Mouse (Mus musculus) forebrain, embryonic 16.5 days (tissue): Measurements from ENCODE around the gene Upf2. TPM values are rescaled to one million over a fixed set of nuclear protein-coding genes. Genes with fewer than 3 reads are reported as not detected.

Experiments
- ATAC-seq: fragments of 200-750 bp; cut with Nextera tagmentation; 2 replicates; pipeline ENCODE4 v1.8.0; 2017; ENCODE audit warnings: mild to moderate bottlenecking, moderate library complexity
- H3K27ac ChIP-seq: fragments of 300-500 bp; sonication (generic); 2 replicates; pipeline ENCODE4 v1.5.1; 2014; ENCODE audit warnings: low read length, control low read depth
- H3K27me3 ChIP-seq: fragments of 300-500 bp; sonication (generic); replicated peaks from 2 replicates; pipeline ENCODE4 v1.6.1; 2014; ENCODE audit warnings: low read length; ENCODE audit not compliant: control insufficient read depth, insufficient read depth
- H3K36me3 ChIP-seq: fragments of 300-500 bp; sonication (generic); 2 replicates; pipeline ENCODE4 v1.6.1; 2014; ENCODE audit not compliant: control insufficient read depth, insufficient read depth
- H3K4me1 ChIP-seq: fragments of 300-500 bp; sonication (generic); replicated peaks from 2 replicates; pipeline ENCODE4 v1.6.1; 2014; ENCODE audit warnings: low read length; ENCODE audit not compliant: control insufficient read depth, insufficient read depth
- H3K4me2 ChIP-seq: fragments of 300-500 bp; sonication (generic); 2 replicates; pipeline ENCODE4 v1.6.1; 2014; ENCODE audit warnings: mild to moderate bottlenecking, low read length, control low read depth
- H3K4me3 ChIP-seq: fragments of 300-500 bp; sonication (generic); replicated peaks from 2 replicates; pipeline ENCODE4 v1.5.1; 2014; ENCODE audit warnings: mild to moderate bottlenecking, low read length, control low read depth
- H3K9ac ChIP-seq: fragments of 300-500 bp; sonication (generic); replicated peaks from 2 replicates; pipeline ENCODE4 v1.6.1; 2014; ENCODE audit warnings: low read depth, low read length, control low read depth
- H3K9me3 ChIP-seq: fragments of 300-500 bp; sonication (generic); 2 replicates; pipeline ENCODE4 v1.6.1; 2016; ENCODE audit warnings: low read length; ENCODE audit not compliant: control insufficient read depth
- WGBS: fragments of 180-500 bp; shearing (Covaris S2); extraction: QIAGEN DNeasy Blood & Tissue Kit; methylation state at CpG from one replicate; pipeline ENCODE4 v1.1.7; 2014; 5-methylcytosine and 5-hydroxymethylcytosine counted together
- polyA plus RNA-seq: library from polyadenylated mRNA; unstranded; fragments of >200 nt; fragmentation: Nextera tagmentation; extraction: Ambion mirVana; gene quantifications from 2 replicates; pipeline ENCODE4 v1.2.1, GENCODE M21; 2015

Gene Upf2
- polyA plus RNA-seq, 1 experiment from 2014 or later, result 9.4 TPM

DNA sequence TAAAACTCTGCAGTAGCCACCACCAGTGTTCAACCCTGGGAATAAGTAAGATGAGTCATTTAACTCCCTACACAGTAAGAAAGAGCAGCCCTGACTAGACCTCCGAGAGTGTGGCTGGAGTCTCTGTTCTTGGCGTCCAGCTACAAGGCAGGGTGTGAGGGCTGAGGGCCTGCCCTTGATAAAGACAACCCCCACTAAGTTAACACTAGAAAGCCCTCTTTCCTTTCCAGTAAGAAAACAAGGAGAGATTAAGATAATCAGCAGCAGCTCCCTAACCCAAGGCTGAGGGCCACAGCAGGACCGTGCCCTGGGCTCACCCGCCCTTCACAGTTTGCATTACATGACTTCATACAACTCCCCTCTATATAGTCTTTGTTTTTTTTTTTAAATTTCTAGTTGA, 97.3 kb downstream of the Upf2 start:
- H3K27me3 ChIP-seq, result no peaks in the 10 kb centered on the region
- H3K36me3 ChIP-seq, result peaks cover 23% of the 10 kb centered on the region
- H3K27ac ChIP-seq, result no peak overlapping the region
- no peaks in the 10 kb centered on the region for H3K4me1 ChIP-seq
- no peaks in the 10 kb centered on the region for H3K9me3 ChIP-seq
- no peak overlapping the region for H3K4me3 ChIP-seq
- 84% methylated on average over 4 of the region's 4 CpGs for WGBS
- no peak for ATAC-seq
- H3K9ac ChIP-seq, result no peak overlapping the region
- no peak overlapping the region for H3K4me2 ChIP-seq

DNA sequence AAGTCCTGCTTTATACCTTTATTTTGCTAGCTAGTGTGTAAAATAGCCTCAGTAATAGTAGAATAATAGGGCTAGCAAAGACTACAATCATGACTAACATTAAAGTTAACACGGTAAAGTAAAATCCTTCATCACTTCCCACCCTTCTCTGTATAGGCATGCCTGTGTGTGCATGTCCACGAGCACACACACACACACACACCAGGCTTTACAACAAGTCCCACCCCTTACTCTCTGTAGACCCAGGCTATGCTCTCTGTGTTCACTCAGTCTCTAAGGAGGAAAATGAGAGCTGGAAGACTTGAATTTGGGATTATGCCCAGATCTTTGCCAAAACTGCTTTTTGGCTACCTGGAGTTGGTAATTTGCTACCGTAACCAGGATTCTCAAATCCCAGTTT, 97.7 kb downstream of the Upf2 start:
- Histone ChIP-seq H3K4me3 (no peak overlapping the region), H3K27ac (no peak overlapping the region), H3K9ac (no peak overlapping the region), H3K27me3 (no peaks in the 10 kb centered on the region), H3K4me2 (no peak overlapping the region), H3K9me3 (no peaks in the 10 kb centered on the region), H3K4me1 (no peaks in the 10 kb centered on the region), H3K36me3 (peaks cover 23% of the 10 kb centered on the region)
- ATAC-seq, result no peak
- WGBS, result 93% methylated on average over 3 of the region's 3 CpGs

DNA sequence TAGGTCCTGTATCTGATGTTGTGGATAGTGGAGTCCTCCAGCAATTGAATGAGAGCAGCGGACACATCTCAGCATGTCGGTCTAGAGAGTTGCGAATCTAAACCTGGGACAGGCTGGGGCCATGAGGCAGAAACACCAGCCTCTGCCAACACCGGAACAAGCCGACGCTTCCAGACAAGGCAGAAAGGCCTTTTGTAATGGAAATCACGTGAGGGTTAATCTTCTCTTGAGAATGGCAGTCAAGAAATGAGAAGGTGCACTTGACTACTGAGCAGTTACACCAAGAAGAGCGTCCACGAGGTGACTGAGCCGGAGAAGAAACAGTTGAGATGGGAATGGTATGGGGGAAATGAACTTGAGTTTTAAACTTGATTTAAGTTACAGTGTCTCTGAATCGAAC, 104.2 kb downstream of the Upf2 start:
- Histone ChIP-seq H3K27ac (no peak overlapping the region), H3K4me1 (no peaks in the 10 kb centered on the region), H3K4me2 (no peak overlapping the region), H3K9me3 (no peaks in the 10 kb centered on the region), H3K4me3 (no peak overlapping the region), H3K9ac (no peak overlapping the region), H3K36me3 (peaks cover 17% of the 10 kb centered on the region), H3K27me3 (no peaks in the 10 kb centered on the region)
- ATAC-seq, result no peak
- WGBS, result 59% methylated on average over 11 of the region's 11 CpGs

DNA sequence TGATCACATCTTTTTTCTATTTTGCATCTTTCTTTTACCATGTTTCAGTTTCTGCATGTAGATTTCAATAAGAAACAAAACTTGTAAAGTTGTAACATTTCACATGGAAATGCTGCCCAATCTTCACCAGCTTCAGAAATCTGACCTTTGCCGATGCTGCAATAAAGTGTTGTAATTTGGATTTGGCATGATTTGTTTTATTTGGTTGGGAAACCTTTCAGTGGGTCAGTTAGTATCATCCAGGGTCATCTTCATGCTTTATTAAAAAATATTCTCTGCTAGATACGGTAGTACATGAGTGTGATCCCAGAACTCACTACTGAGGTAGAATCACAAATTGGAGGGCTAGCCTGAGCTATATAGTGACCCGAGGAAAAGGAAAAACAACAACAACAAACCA, 105.2 kb downstream of the Upf2 start:
- Histone ChIP-seq H3K9me3 (no peaks in the 10 kb centered on the region), H3K27me3 (no peaks in the 10 kb centered on the region), H3K36me3 (peaks cover 15% of the 10 kb centered on the region), H3K4me2 (no peak overlapping the region), H3K4me1 (no peaks in the 10 kb centered on the region), H3K27ac (no peak overlapping the region), H3K4me3 (no peak overlapping the region), H3K9ac (no peak overlapping the region)
- WGBS, result 97% methylated on average over 3 of the region's 3 CpGs
- ATAC-seq, result no peak

DNA sequence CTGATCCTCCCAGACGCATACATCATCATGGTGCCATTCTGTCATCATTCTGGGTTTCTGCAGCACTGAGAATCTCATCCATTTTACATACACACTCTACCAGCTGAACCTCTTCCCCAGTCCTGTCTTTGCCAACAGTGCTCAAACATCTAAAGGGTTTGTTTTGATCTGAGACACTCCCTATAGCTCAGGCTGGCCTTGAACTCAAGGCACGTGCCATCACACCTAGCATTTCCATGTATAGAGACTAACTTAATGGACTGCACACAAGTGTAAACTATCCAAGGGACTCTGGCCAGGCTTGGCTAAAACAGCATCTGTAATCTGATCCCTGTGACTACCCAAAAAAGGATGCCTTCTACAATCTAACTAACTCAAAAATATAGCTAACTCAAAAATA, 108.0 kb downstream of the Upf2 start:
- H3K9me3 ChIP-seq, result no peaks in the 10 kb centered on the region
- no peak overlapping the region for H3K4me3 ChIP-seq
- peaks cover 3% of the 10 kb centered on the region; the same call in 1 of the 2 replicates for H3K36me3 ChIP-seq
- H3K27me3 ChIP-seq, result no peaks in the 10 kb centered on the region
- no peak overlapping the region for H3K4me2 ChIP-seq
- H3K4me1 ChIP-seq, result no peaks in the 10 kb centered on the region
- ATAC-seq, result no peak
- H3K27ac ChIP-seq, result no peak overlapping the region
- no peak overlapping the region for H3K9ac ChIP-seq
- 83% methylated on average over 2 of the region's 2 CpGs for WGBS

DNA sequence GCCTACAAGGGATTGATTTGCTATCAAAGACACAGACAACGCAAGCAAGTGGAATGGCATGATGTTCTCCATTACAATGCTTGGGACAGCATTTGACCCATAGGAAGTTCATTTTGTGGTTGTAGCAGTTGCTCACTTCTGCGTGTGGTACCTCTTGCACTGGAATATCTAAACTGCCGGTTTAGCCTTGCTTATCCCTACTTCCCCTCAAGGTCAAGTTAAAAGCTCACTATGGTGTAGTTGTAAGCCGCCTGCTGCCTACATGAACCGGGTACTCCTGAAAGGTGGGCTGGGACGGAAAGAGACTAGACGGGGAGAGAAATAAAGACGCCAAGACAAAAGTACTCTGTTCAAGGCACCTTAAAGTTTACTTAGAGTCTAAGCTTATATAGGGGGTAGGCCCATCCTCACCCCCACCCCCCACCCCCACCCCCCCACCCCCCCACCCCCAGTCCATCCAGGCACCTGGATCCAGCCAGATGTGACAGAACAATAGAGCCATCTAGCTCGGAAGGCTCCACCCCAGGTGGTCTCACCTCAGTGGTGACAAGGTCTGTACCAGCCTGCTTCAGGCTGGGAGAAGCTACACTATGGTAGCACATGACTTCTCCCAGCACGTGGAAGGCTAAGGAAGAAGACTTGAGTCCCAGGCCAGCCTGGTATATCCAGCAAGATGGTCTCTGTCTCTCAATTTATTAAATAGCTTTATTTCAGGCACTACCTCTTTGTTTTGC, 109.0 kb downstream of the Upf2 start:
- no peaks in the 10 kb centered on the region for H3K27me3 ChIP-seq
- H3K4me2 ChIP-seq, result no peak overlapping the region
- WGBS, result 73% methylated on average over 10 of the region's 10 CpGs
- ATAC-seq, result no peak
- peaks cover 3% of the 10 kb centered on the region; the same call in 1 of the 2 replicates for H3K36me3 ChIP-seq
- H3K27ac ChIP-seq, result no peak overlapping the region
- no peaks in the 10 kb centered on the region for H3K9me3 ChIP-seq
- H3K9ac ChIP-seq, result no peak overlapping the region
- no peaks in the 10 kb centered on the region for H3K4me1 ChIP-seq
- no peak overlapping the region for H3K4me3 ChIP-seq

DNA sequence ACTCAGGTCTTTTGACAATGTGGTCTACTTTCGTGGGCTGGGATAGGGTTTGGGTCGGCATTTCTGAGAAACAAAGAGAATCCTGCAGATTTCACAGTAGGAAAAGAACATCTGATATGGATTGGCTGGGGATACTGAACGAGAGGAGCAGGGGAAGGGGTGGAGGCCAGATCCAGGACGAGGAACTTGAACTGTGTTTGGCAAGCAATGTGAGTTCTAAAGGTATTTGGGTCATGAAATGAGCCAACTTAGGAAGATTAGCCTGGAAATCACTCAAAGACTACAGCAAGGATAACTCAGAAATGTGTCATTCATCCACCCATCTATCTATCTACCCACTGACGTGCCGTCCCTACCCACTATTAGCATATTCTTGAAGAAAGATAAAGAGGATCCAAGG, 116.1 kb downstream of the Upf2 start:
- Histone ChIP-seq H3K9me3 (no peaks in the 10 kb centered on the region), H3K4me3 (no peak overlapping the region), H3K27ac (no peak overlapping the region), H3K27me3 (no peaks in the 10 kb centered on the region), H3K9ac (no peak overlapping the region), H3K4me1 (no peaks in the 10 kb centered on the region), H3K36me3 (no peaks in the 10 kb centered on the region), H3K4me2 (no peak overlapping the region)
- WGBS, result 80% methylated on average over 6 of the region's 6 CpGs
- no peak for ATAC-seq

DNA sequence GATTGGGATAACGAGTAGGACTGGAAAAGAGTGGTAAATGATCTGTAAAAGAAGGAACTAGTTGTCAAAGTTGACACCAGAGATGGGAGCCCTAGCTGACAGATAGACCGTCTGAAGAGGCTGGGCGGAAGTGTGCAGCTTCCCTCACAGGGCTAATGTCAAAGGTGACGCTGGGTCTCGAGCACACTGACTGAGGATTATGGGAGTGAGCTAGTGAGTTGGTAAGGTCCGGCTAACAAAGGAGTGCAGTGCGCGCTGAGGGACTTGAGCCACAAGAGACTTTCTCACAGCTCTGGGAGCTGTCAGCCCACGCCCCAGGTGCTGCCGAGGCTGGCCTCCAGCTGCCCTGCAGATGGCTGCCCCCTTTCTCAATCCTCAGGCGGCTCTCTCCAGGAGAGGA, 119.7 kb downstream of the Upf2 start:
- Histone ChIP-seq H3K27ac (no peak overlapping the region), H3K36me3 (no peaks in the 10 kb centered on the region), H3K4me1 (no peaks in the 10 kb centered on the region), H3K4me3 (no peak overlapping the region), H3K27me3 (no peaks in the 10 kb centered on the region), H3K9ac (no peak overlapping the region), H3K9me3 (no peaks in the 10 kb centered on the region), H3K4me2 (no peak overlapping the region)
- WGBS, result 54% methylated on average over 11 of the region's 11 CpGs
- ATAC-seq, result no peak

DNA sequence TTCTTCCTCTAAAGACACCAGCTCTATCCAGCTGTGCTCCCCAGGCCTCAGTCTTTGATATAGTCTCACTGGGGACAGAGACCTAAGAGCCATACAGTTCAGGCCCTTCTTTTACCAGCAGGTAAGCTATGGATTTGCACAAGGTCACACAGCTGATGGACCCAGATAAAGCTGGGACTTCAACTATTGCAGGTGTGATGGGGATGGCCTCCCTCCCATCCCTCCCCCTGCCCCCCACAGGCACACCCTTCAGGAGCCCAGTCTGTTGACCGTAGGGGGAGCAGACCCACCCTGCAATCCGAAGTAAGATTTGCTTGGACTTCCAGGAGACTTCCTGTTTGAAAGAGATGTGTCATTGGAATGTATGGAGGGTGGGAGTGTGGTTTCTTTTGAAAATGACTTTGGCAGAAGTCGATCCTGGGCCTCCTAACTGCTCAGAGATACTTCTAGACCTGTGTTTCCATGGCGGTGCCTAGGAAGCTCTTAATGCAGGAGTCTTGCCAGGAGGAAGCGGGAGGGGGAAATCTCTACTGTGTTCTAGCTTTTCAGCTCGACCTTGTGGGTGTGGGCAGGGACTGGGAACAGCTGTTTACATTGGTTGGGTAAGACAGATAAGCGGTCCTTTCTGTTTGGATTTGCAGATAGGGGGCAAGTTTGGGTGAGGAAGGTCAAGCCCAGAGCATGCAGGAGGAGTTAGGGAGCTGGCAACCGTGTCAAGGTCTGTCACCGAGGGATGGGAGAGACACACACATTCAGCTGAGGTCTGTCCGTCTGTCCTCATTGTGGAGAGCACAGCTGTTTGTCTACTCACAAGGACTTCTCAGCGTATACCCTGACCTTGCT, 120.5 kb downstream of the Upf2 start:
- no peaks in the 10 kb centered on the region for H3K9me3 ChIP-seq
- no peaks in the 10 kb centered on the region for H3K36me3 ChIP-seq
- H3K4me2 ChIP-seq, result no peak overlapping the region
- no peak overlapping the region for H3K4me3 ChIP-seq
- no peak for ATAC-seq
- no peaks in the 10 kb centered on the region for H3K27me3 ChIP-seq
- no peak overlapping the region for H3K9ac ChIP-seq
- no peak overlapping the region for H3K27ac ChIP-seq
- no peaks in the 10 kb centered on the region for H3K4me1 ChIP-seq
- WGBS, result 76% methylated on average over 11 of the region's 11 CpGs
